Mouse (Mus musculus) layer of hippocampus, adult 9-10 months (tissue): ENCODE measurements around the gene Pifo.

Experiments used
- DNase-seq: peaks from one replicate; pipeline ENCODE4 v3.0.0; 2022; ENCODE audit warnings: low spot score

The Pifo gene

DNA sequence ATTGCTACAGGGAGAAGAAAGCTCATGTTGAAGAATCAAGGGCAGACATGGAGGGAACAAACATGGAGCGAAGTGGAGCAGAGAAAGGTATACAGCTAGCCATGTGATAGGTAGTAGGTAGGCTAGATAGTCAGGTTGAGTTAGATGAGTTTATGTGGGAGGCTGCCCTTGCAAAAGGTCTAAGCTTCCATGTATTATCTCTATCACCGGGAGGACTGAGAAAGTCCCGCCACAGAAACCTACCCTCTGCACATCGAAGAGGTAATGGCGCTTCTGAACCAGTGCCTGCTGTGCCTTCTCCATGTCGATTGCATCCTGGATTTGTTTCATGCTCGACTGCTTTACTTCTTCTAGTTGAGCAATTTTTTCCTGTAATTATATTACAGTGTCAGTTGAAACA, 63.1 kb downstream of the Pifo start:
- no peak for DNase-seq
